Mouse (Mus musculus) B cell, adult (primary cell): ENCODE data around the gene Raph1. TPM values are rescaled to one million over a fixed set of nuclear protein-coding genes. Genes with fewer than 3 reads are reported as not detected.

Experiments used
- total RNA-seq: library from RNA; stranded (reverse); gene quantifications from 4 replicates; pipeline ENCODE4 v1.2.4, GENCODE M21; 2023; ENCODE audit not compliant: inconsistent age

The Raph1 gene
- total RNA-seq, result 0.45 to 1.5 TPM (median 1.4 TPM) in 4 replicates

GRCm38 (mm10) chr1:60566631-60567311 lies at the start of gene Raph1:
Raph1 (minus strand) TSS chr1:60567104.

Other genes starting within 250 kb of the Raph1 start
- gene Cyp20a1, start 223.8 kb downstream of the Raph1 start, total RNA-seq, result 8.8 to 11.8 TPM (median 10.8 TPM) in 4 replicates
- gene Abi2, start 157.5 kb downstream of the Raph1 start, total RNA-seq, result 3.5 to 9.5 TPM (median 5.8 TPM) in 4 replicates
- gene Cd28, start 149.7 kb upstream of the Raph1 start, total RNA-seq, result 0.51 to 1.0 TPM (median 0.72 TPM) in 4 replicates